Mouse (Mus musculus): ENCODE measurements around the gene Frat1.
A peak's percentile ranks its signal among the peaks of the same experiment; 100 is the strongest.

The Frat1 gene

GRCm38 (mm10) chr19:41829381-41830105 lies at the start of gene Frat1:
TSS of gene Frat1 (plus strand) at chr19:41829970.
- DNase-seq (ENCODE audit: low read depth, low spot score) = peak; percentile 70

- no peak for DNase-seq (ENCODE audit: low read depth, low spot score)
Measured at GRCm38 (mm10) chr19:41786896-41787295, 42.9 kb upstream of the Frat1 start.

DNA sequence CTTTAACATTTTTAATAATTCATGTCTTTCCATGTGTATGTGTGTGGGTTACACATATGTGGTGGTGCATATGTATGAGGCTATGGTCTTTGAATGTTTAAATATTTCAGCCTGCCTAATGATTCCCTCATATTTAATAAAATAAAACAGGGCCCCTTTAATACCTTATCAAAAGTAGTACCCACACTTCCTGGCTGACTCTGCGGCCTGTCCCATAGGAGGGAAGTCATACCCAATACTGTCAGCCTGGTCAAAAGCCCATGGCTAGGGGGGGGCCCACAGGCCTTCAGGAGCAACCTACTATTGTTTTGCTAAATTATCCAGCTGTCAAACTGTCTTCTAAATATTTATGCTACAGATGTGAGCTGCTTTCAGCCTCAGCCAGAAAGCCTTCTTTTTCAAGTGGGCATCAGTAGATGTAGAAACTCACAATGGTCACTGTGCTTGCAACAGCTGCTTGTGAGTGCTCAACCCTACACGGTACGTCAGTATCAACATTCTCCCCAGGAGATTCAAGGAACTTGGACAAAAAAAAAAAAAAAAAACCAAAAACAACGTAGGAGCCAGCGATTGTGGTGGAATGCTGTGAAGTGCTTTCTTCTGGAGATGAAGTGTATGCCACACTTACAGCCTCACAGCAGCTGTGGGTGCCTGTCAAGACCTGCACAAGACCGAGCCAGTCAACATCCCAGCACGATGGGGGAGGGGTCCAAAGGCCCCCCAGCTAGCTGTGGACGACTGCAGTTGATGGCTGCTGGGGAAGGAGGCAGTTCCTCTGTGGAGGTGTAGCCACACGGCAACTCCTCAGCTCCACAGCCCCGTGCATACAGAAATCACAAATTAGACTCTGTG lies 40.4 kb upstream of the Frat1 start:
- DNase-seq (ENCODE audit: low read depth, low spot score) = no peak

DNA sequence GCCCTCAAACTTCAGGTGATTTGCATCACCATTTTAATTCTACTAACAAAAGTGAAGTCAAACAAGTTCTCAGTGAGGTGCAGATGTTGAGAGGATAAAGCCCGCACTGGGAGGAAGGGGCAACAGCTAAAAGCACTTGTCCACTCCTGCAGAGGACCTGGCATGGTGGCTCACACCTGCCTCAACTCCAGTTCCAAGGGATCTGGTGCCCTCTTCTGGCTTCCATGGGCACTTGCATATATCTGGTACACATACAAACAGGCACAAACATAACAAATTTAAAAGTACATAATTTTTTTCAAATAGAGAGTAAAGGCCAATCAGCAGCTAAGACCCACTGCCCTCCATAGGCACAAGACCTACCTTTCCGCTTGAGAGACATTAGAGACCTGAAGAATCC lies 38.4 kb upstream of the Frat1 start:
- DNase-seq (ENCODE audit: low read depth, low spot score) = no peak

GRCm38 (mm10) chr19:41792934-41793486 lies 36.8 kb upstream of the Frat1 start:
- DNase-seq (ENCODE audit: low read depth, low spot score) = no peak

- DNase-seq (ENCODE audit: low read depth, low spot score) = no peak
Measured at GRCm38 (mm10) chr19:41794017-41794416, 35.8 kb upstream of the Frat1 start.

GRCm38 (mm10) chr19:41794901-41795300 lies 34.9 kb upstream of the Frat1 start:
- DNase-seq (ENCODE audit: low read depth, low spot score) = no peak

GRCm38 (mm10) chr19:41796148-41796760 lies 33.5 kb upstream of the Frat1 start:
- DNase-seq (ENCODE audit: low read depth, low spot score) = peak; percentile 86

DNA sequence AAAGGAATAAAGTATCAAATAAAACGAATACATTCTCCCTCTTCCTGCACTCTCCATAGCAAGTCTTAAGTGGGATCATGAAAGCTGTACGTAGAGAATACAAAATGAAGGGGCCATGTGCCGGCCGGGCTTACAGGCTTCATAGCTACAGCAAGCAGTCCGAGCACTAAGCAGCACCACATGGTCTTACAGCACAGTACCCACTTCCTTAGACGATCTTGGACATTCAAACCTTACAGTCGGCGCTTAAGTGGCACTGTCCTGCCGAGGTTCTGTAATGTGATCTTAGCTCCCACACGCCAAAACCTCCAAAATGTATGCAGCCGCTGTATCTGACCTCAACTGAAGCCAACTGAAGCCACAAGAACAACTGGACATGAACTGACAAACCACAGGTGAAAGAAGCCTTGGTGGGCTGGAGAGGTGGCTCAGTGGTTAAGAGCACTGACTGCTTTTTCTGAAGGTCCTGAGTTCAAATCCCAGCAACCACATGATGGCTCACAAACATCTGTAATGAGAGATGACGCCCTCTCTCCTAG lies 32.9 kb upstream of the Frat1 start:
- peak; percentile 46 for DNase-seq (ENCODE audit: low read depth, low spot score)

- no peak for DNase-seq (ENCODE audit: low read depth, low spot score)
Measured at GRCm38 (mm10) chr19:41797536-41797935, 32.2 kb upstream of the Frat1 start.

DNA sequence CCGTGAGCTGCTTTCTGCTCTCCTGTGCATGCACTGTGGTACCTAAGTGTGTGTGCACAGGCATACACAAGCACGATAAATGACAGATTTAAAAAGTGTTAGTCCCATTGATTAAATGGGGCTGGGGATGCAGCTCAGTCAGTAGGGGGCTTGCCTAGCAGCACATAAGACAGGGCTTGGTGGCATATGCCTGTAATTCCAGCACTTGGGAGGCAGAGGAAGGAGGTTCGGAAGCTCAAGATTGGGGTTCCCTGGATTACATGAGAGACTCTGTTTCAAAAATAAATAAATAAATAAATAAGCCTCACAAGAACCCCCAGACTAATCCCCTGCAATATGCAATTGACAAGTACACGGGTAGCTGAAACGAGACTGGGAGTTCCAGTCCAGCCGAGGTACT lies 29.3 kb upstream of the Frat1 start:
- DNase-seq (ENCODE audit: low read depth, low spot score) = no peak

DNA sequence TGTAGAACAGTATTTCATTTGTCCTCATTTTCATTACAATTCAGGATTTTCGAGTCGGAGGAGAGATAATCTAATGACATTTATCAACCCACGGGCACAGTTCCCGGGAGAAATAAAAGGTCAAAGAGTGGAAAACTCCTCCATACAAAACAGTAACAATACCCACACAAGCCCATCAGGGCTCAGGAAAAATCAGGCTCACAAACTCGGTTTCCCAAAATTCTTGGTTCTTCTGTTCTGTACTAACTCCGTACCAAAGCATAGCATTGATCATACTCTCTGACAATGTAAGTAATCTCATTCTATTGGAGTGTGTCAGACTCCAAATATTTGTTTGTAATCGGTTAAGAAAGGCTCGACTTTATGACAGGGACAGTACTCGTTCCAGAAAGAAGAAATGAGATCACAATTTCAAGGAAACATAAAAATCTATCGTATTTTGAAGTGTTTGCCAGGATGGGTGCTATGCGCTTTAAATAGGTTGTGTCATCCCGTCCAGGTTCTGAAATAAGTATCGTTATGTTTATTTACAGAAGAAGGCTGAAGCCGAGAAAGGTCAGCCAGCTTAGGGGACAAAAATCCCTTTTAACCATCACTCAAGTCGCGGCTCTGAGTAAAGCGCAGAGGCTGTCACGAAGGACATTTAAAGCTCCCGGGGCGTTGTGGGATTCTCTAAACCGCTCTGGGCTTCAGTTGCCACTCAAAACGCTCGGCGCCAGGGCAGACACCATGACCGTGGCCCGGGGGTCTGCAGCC lies 28.6 kb upstream of the Frat1 start:
- peak; percentile 40 for DNase-seq (ENCODE audit: low read depth, low spot score)

DNA sequence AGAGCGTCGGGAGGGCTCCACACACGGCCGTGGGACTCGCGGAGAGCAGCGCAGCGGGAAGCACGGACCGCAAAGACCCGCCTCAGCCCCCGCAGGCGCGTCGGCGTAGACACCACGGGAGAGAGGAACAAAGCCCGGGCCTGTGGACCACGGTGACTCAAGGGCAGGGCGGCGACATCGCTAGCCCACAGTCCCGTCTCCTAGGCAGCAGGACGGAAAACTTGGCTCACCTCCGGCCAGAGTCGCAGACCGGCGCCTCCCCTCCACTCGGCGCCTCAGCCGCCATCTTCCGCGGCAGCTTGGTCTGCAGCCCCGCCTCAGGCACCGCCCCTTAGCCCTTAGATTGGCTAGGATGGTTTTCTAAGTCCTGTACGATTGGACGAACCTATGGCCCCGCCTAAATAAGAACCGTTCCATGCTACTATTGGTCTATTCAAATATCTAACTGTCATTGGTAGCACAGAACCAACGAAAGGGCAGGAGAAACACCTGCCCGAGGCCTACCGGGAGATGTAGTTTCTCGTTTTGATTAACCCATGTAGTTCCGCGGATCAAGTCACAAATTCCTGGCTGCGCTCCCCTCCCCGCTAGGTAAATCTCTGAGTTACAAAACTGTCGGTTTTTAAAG lies 27.9 kb upstream of the Frat1 start, which contains the start of gene Arhgap19:
Arhgap19 (minus strand) TSS at position 306 of the 628 bp plus-strand sequence.
- peak; percentile 99 for DNase-seq (ENCODE audit: low read depth, low spot score)

- DNase-seq (ENCODE audit: low read depth, low spot score) = peak; percentile 19
Measured at GRCm38 (mm10) chr19:41803322-41803721, 26.4 kb upstream of the Frat1 start.

- peak; percentile 23 for DNase-seq (ENCODE audit: low read depth, low spot score)
Measured at GRCm38 (mm10) chr19:41805831-41806230, 23.9 kb upstream of the Frat1 start.

DNA sequence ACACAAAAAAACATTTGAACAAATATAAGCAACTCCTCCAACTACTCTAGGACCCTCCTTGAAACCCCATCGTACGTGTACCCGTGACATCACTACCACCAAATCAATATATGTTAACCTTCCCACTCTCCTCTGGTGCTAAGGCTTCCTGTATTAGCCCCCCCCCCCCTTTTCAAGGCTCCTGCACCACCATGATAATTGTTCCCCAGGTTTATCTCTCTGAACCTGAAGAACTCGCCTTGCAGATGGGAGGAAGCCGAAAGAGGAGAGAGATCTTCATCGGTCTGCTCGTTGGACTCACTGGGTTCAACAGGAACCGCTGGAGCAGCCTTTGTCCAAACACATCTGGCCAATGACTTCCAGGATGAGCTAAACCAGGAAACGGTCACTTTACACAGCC lies 22.3 kb upstream of the Frat1 start:
- no peak for DNase-seq (ENCODE audit: low read depth, low spot score)

GRCm38 (mm10) chr19:41808104-41808634 lies 21.6 kb upstream of the Frat1 start:
- DNase-seq (ENCODE audit: low read depth, low spot score) = no peak

DNA sequence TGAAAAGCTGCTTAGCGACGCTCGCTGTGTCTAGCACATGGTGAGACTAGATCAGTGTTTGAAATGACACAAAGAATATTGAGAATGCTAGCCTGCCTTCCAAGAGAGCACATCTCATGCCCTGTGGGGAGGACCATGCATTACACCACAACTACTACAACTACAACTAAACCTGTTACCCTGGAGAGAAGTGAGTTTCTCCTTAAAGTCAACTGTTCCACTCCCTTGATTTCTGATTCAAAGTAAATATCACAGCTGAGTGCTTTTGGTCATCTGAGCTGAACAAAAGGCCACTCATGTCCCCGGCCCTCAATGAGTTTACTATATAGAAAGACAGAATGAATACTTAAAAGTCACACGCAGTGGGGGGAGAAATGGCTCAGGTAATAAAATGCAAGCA lies 19.7 kb upstream of the Frat1 start:
- DNase-seq (ENCODE audit: low read depth, low spot score) = no peak

- DNase-seq (ENCODE audit: low read depth, low spot score) = no peak
Measured at GRCm38 (mm10) chr19:41812525-41812924, 17.2 kb upstream of the Frat1 start.

GRCm38 (mm10) chr19:41813374-41813773 lies 16.4 kb upstream of the Frat1 start:
- DNase-seq (ENCODE audit: low read depth, low spot score) = no peak
